Mouse (Mus musculus) MEL (cell line): ENCODE measurements around the gene Nmrk2. TPM values are rescaled to one million over a fixed set of nuclear protein-coding genes. Genes with fewer than 3 reads are reported as not detected.

ENCODE experiments used
- DNase-seq: peaks from one replicate; pipeline ENCODE4 v3.0.0; 2011; ENCODE audit warnings: low read depth, low spot score
- H3K27ac ChIP-seq: 2 replicates; pipeline ENCODE4 v1.5.1; 2012; ENCODE audit warnings: low read depth, mild to moderate bottlenecking, control low read depth, low read length, moderate library complexity; ENCODE audit not compliant: control insufficient read depth
- H3K27me3 ChIP-seq, 2 experiments: fragments of 150-350 bp in 1 of 2; sonication (generic) in 1 of 2; 2 replicates each; pipeline ENCODE4 v1.6.1; 2012; ENCODE audit warnings: low read length in 2 of 2, mild to moderate bottlenecking in 2 of 2, improper control_type of control experiment in 1 of 2, moderate library complexity in 1 of 2; ENCODE audit not compliant: insufficient read depth in 2 of 2, control insufficient read depth in 1 of 2
- H3K36me3 ChIP-seq, 2 experiments: 2 replicates each; pipeline ENCODE4 v1.6.1; 2012 to 2014; ENCODE audit warnings: low read length in 2 of 2, improper control_type of control experiment in 1 of 2, inconsistent platforms in 1 of 2, mild to moderate bottlenecking in 1 of 2; ENCODE audit not compliant: insufficient read depth in 2 of 2, control insufficient read depth in 1 of 2
- H3K4me1 ChIP-seq, 2 experiments: fragments of 150-350 bp in 1 of 2; sonication (generic) in 1 of 2; 2 replicates each; pipeline ENCODE4 v1.6.1; 2012; ENCODE audit warnings: low read length in 2 of 2, improper control_type of control experiment in 1 of 2, mild to moderate bottlenecking in 1 of 2; ENCODE audit not compliant: insufficient read depth in 2 of 2, control insufficient read depth in 1 of 2
- H3K4me3 ChIP-seq, 2 experiments: fragments of 150-350 bp in 1 of 2; sonication (generic) in 1 of 2; 2 replicates each; pipeline ENCODE4 v1.5.1; 2012; ENCODE audit warnings: low read depth in 2 of 2, low read length in 2 of 2, mild to moderate bottlenecking in 2 of 2, moderate library complexity in 2 of 2, control low read depth in 1 of 2, improper control_type of control experiment in 1 of 2; ENCODE audit not compliant: control insufficient read depth in 1 of 2, insufficient read depth in 1 of 2
- H3K79me2 ChIP-seq: 2 replicates; pipeline ENCODE4 v1.6.1; 2012; ENCODE audit warnings: mild to moderate bottlenecking, low read length, moderate library complexity; ENCODE audit not compliant: control insufficient read depth, poor library complexity, insufficient read depth
- H3K9ac ChIP-seq: 2 replicates; pipeline ENCODE4 v1.6.1; 2012; ENCODE audit warnings: low read depth, mild to moderate bottlenecking, control low read depth, low read length, moderate library complexity; ENCODE audit not compliant: control insufficient read depth, poor library complexity, severe bottlenecking
- H3K9me3 ChIP-seq: fragments of 150-350 bp; sonication (generic); replicated peaks from 2 replicates; pipeline ENCODE4 v1.6.1; 2012; ENCODE audit warnings: mild to moderate bottlenecking, low read length, improper control_type of control experiment, moderate library complexity; ENCODE audit not compliant: insufficient read depth
- BHLHE40 ChIP-seq: IDR thresholded peaks from 2 replicates; pipeline ENCODE4 v1.6.1; 2012; ENCODE audit warnings: low read depth, mild to moderate bottlenecking, inconsistent platforms, low read length, improper control_type of control experiment, borderline replicate concordance
- CHD2 ChIP-seq: IDR thresholded peaks from 2 replicates; pipeline ENCODE4 v1.6.1; 2011; ENCODE audit warnings: low read length, improper control_type of control experiment
- CTCF ChIP-seq, 3 experiments: IDR thresholded peaks in 2 of 3; conservative IDR thresholded peaks in 1 of 3; 2 replicates each; pipeline ENCODE4 v1.5.1; 2011 to 2012; ENCODE audit warnings: low read length in 3 of 3, low read depth in 2 of 3, mild to moderate bottlenecking in 2 of 3, improper control_type of control experiment in 1 of 3, inconsistent platforms in 1 of 3, mixed read lengths in 1 of 3, moderate library complexity in 1 of 3; ENCODE audit not compliant: control insufficient read depth in 1 of 3, insufficient read depth in 1 of 3, poor library complexity in 1 of 3, severe bottlenecking in 1 of 3
- E2F4 ChIP-seq: IDR thresholded peaks from 2 replicates; pipeline ENCODE4 v1.6.1; 2011; ENCODE audit warnings: low read depth, low read length, improper control_type of control experiment, borderline replicate concordance
- ETS1 ChIP-seq: IDR thresholded peaks from 2 replicates; pipeline ENCODE4 v1.6.1; 2012; ENCODE audit warnings: low read depth, mild to moderate bottlenecking, inconsistent platforms, low read length, improper control_type of control experiment, moderate library complexity
- GABPA ChIP-seq: IDR thresholded peaks from 2 replicates; pipeline ENCODE4 v1.6.1; 2012; ENCODE audit warnings: low read depth, mild to moderate bottlenecking, inconsistent platforms, low read length, improper control_type of control experiment, moderate library complexity
- JUND ChIP-seq: IDR thresholded peaks from 2 replicates; pipeline ENCODE4 v1.6.1; 2011; ENCODE audit warnings: low read depth, mild to moderate bottlenecking, improper control_type of control experiment, low read length
- KAT2A ChIP-seq: conservative IDR thresholded peaks from 2 replicates; pipeline ENCODE4 v1.6.1; 2012; ENCODE audit warnings: low read depth, low read length, improper control_type of control experiment, inconsistent platforms
- MAX ChIP-seq: IDR thresholded peaks from 2 replicates; pipeline ENCODE4 v1.6.1; 2011; ENCODE audit warnings: low read length, improper control_type of control experiment
- MAZ ChIP-seq: IDR thresholded peaks from 2 replicates; pipeline ENCODE4 v1.6.1; 2012; ENCODE audit warnings: low read depth, mild to moderate bottlenecking, inconsistent platforms, low read length, improper control_type of control experiment
- MEF2A ChIP-seq: IDR thresholded peaks from 2 replicates; pipeline ENCODE4 v1.6.1; 2014; ENCODE audit warnings: low read depth, mild to moderate bottlenecking, inconsistent platforms, low read length, improper control_type of control experiment; ENCODE audit not compliant: poor library complexity, insufficient replicate concordance, severe bottlenecking; ENCODE audit errors: extremely low read depth
- MXI1 ChIP-seq: IDR thresholded peaks from 2 replicates; pipeline ENCODE4 v1.6.1; 2011; ENCODE audit warnings: mild to moderate bottlenecking, low read depth, low read length, improper control_type of control experiment
- NRF1 ChIP-seq: IDR thresholded peaks from 2 replicates; pipeline ENCODE4 v1.6.1; 2014; ENCODE audit warnings: low read depth, mild to moderate bottlenecking, inconsistent platforms, low read length, improper control_type of control experiment, moderate library complexity; ENCODE audit not compliant: poor library complexity, insufficient read depth, severe bottlenecking
- POLR2AphosphoS2 ChIP-seq: IDR thresholded peaks from 2 replicates; pipeline ENCODE4 v1.6.1; 2011; ENCODE audit warnings: low read length, improper control_type of control experiment
- RAD21 ChIP-seq: IDR thresholded peaks from 2 replicates; pipeline ENCODE4 v1.6.1; 2011; ENCODE audit warnings: mild to moderate bottlenecking, low read depth, low read length, improper control_type of control experiment
- RCOR1 ChIP-seq: IDR thresholded peaks from 2 replicates; pipeline ENCODE4 v1.6.1; 2012; ENCODE audit warnings: low read depth, mild to moderate bottlenecking, inconsistent platforms, low read length, improper control_type of control experiment
- SIN3A ChIP-seq: IDR thresholded peaks from 2 replicates; pipeline ENCODE4 v1.6.1; 2012; ENCODE audit warnings: low read length, improper control_type of control experiment, inconsistent platforms
- SMC3 ChIP-seq: IDR thresholded peaks from 2 replicates; pipeline ENCODE4 v1.6.1; 2011; ENCODE audit warnings: low read depth, low read length, improper control_type of control experiment
- USF1 ChIP-seq: IDR thresholded peaks from 2 replicates; pipeline ENCODE4 v1.6.1; 2014; ENCODE audit warnings: low read depth, mild to moderate bottlenecking, inconsistent platforms, low read length, improper control_type of control experiment, moderate library complexity
- ZC3H11A ChIP-seq: IDR thresholded peaks from 2 replicates; pipeline ENCODE4 v1.6.1; 2012; ENCODE audit warnings: low read depth, mild to moderate bottlenecking, inconsistent platforms, low read length, improper control_type of control experiment
- ZNF384 ChIP-seq: IDR thresholded peaks from 2 replicates; pipeline ENCODE4 v1.6.1; 2012; ENCODE audit warnings: low read depth, mild to moderate bottlenecking, inconsistent platforms, low read length, improper control_type of control experiment
- polyA plus RNA-seq, 2 experiments: library from polyadenylated mRNA; stranded (reverse) in 1 of 2; unstranded in 1 of 2; fragments of >175 nt in 1 of 2; fragments of >200 nt in 1 of 2; gene quantifications; 2 replicates each; pipeline versions ENCODE4 v1.2.1 to v1.2.4; 2012; ENCODE audit warnings: low replicate concordance in 2 of 2, low read depth in 1 of 2; ENCODE audit not compliant: insufficient read length in 2 of 2, insufficient read depth in 1 of 2, missing spikeins in 1 of 2
- total RNA-seq: library from RNA; depleted of rRNA; stranded (reverse); fragments of 300-350 nt; gene quantifications from 2 replicates; pipeline ENCODE4 v1.2.3, GENCODE M21; 2012

The Nmrk2 gene
- total and polyA plus RNA-seq, 3 experiments = not detected

- Histone ChIP-seq H3K27me3 (no peaks in the 10 kb centered on the region), H3K79me2 (no peaks in the 10 kb centered on the region), H3K36me3 (peaks cover 0 to 2% of the 10 kb centered on the region in 2 experiments; a peak in 1 of 4 replicates), H3K9ac (no peak overlapping the region), H3K27ac (no peak overlapping the region), H3K9me3 (no peaks in the 10 kb centered on the region), H3K4me3 (no peak overlapping the region), H3K4me1 (peaks cover 0 to 8% of the 10 kb centered on the region in 2 experiments; a peak in 2 of 4 replicates)
- TF ChIP-seq GABPA (no peak), CHD2 (no peak), RCOR1 (no peak), SIN3A (no peak), ZC3H11A (no peak), POLR2AphosphoS2 (no peak), NRF1 (no peak), MEF2A (no peak), KAT2A (no peak), E2F4 (no peak), USF1 (no peak), ZNF384 (no peak), MAX (no peak), ETS1 (no peak), SMC3 (no peak), MAZ (no peak), JUND (no peak), CTCF (IDR thresholded peaks at IDR 0.05 in 2 of 3, conservative IDR thresholded peaks at IDR 0.05 in 1 of 3; ENCODE audit: control insufficient read depth in 1 of 3, insufficient read depth in 1 of 3, low read depth in 2 of 3, low read length in 3 of 3, poor library complexity in 1 of 3, severe bottlenecking in 1 of 3) (no peak)
- no peak for DNase-seq
These were observed 40.2 kb upstream of the Nmrk2 start for GRCm38 (mm10) chr10:81242021-81242420.

GRCm38 (mm10) chr10:81240876-81241275 lies 39.0 kb upstream of the Nmrk2 start:
- no peak overlapping the region for H3K4me3 ChIP-seq
- H3K4me1 ChIP-seq = peaks cover 0 to 8% of the 10 kb centered on the region in 2 experiments; a peak in 2 of 4 replicates
- H3K9ac ChIP-seq = no peak overlapping the region
- H3K9me3 ChIP-seq = no peaks in the 10 kb centered on the region
- no peak overlapping the region for H3K27ac ChIP-seq
- TF ChIP-seq RCOR1 (peak; percentile 63), SIN3A (no peak), RAD21 (peak; percentile 33), MAZ (0 out of 2 replicates have a peak, but pooled peaks have one; percentile 31), CTCF (IDR thresholded peaks at IDR 0.05 in 2 of 3, conservative IDR thresholded peaks at IDR 0.05 in 1 of 3; ENCODE audit: control insufficient read depth in 1 of 3, insufficient read depth in 1 of 3, low read depth in 2 of 3, low read length in 3 of 3, poor library complexity in 1 of 3, severe bottlenecking in 1 of 3) (peak; percentile 63 to 88 (median 86)), JUND (no peak), SMC3 (peak; percentile 74), BHLHE40 (0 out of 2 replicates have a peak, but pooled peaks have one; percentile 19), MXI1 (no peak), ZNF384 (no peak)
- peaks cover 0 to 2% of the 10 kb centered on the region in 2 experiments; a peak in 1 of 4 replicates for H3K36me3 ChIP-seq
- no peaks in the 10 kb centered on the region for H3K79me2 ChIP-seq
- H3K27me3 ChIP-seq = no peaks in the 10 kb centered on the region
- peak; percentile 72 for DNase-seq
